Mouse (Mus musculus): Measurements from ENCODE around the gene Zg16. TPM values are rescaled to one million over a fixed set of nuclear protein-coding genes. Genes with fewer than 3 reads are reported as not detected.

The Zg16 gene
- polyA plus RNA-seq, 1 experiment: 0.31 TPM

DNA sequence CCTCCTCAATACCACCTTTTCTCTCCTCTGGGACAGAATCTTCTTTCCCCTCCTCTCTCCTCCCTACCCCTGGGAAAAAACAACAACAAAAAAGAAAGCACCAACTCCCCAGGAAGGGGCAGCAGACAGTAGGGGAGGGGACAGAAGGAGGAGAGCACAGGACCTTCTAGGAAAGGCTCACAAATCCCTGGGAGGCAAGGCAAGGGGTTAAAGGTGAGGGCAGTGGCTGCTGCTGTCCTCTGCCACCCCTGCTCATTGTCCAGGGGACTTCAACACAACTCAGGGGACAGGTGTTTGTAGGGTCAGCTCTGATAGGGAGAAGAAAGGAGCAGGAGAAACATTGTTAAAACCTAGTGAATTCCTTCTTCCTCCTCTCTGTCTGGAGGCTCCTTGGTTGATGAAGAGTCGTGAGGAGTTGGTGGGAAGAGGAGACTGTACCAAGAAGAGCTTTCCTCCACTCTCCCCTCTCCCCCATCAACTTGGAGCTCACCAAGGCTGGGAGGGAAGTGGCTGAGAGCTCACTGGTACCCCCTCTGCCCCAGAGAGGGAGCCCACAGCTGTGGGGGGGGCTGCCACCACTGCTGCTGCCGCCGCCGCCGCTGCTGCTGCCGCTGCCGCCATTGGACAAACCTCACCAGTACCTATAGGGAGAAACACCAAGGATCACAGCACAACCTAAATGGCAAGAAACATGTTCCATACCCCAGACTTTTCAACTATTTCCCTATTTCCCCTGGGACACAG lies 64.4 kb downstream of the Zg16 start:
- Histone ChIP-seq H3K4me1 (ENCODE audit: control insufficient read depth, insufficient read depth, low read length) (peaks cover 11% of the 10 kb centered on the region), H3K4me3 (ENCODE audit: insufficient read depth, low read length) (no peak overlapping the region), H3K27ac (ENCODE audit: insufficient read depth, low read length) (no peak overlapping the region)
- TF ChIP-seq POLR2A (IDR thresholded peaks at IDR 0.05; ENCODE audit: extremely low read depth, insufficient read depth, low read length) (no peak), CTCF (IDR thresholded peaks at IDR 0.05; ENCODE audit: extremely low read depth, insufficient read depth, low read length) (no peak)

DNA sequence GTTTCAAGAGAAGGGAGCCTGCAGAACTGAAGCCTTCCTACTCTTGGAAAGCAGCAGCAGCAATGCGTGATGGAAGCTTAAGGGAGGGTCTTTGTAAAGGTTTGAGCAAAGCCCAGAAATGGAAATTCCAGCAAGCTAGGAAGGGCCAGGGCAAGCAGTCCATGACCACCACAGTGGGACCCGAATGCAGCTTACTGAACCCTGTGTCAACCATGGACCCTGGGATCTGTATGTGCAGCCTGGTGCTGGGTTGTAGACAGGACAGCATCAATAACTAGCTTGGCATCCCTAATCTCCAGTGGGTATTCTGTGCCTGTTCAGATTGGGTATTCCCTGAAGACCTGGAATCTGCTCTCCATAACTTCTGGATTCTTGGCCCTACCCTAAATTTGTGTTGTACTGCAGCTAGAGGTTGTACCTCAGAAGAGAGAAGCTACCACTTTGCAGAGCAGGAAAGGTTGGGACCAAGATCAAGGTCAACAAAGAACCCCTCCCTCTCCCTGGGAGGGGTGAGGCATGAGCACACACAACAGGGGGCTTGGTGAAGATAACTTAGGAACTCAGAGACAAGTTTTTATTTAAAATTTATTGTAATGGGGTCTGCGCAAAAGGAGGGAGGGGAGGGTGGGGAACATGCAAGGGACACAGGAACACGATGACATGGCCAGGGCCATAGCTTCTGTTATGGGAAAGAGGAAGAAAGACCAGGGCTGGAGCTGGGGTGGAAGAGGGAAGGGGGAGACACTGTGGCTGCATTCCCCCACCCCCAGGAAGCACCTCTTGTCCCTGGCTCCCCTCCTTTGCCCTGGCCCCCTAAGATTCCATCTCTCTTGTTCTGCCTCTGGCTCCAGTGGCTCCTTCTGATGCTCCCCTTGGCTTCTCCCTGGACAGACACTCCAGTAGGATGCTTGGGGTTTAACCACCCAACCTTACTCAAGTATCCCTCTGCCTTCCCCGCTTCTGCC lies 65.3 kb downstream of the Zg16 start:
- no peak for TF ChIP-seq CTCF (IDR thresholded peaks at IDR 0.05; ENCODE audit: extremely low read depth, insufficient read depth, low read length)
- peak; percentile 35; the same call in 1 of the 2 replicates for TF ChIP-seq POLR2A (IDR thresholded peaks at IDR 0.05; ENCODE audit: extremely low read depth, insufficient read depth, low read length)
- Histone ChIP-seq H3K4me1 (ENCODE audit: control insufficient read depth, insufficient read depth, low read length) (peaks cover 11% of the 10 kb centered on the region), H3K27ac (ENCODE audit: insufficient read depth, low read length) (peak overlapping the region; percentile 37), H3K4me3 (ENCODE audit: insufficient read depth, low read length) (peak overlapping the region; percentile 85)

- H3K27ac ChIP-seq (ENCODE audit: insufficient read depth, low read length): peak within 1 kb of the TSS; percentile 76
- TF ChIP-seq POLR2A (IDR thresholded peaks at IDR 0.05; ENCODE audit: extremely low read depth, insufficient read depth, low read length): peak; percentile 75; the same call in 1 of the 2 replicates
- TF ChIP-seq CTCF (IDR thresholded peaks at IDR 0.05; ENCODE audit: extremely low read depth, insufficient read depth, low read length): no peak
- peak within 1 kb of the TSS; percentile 85 for H3K4me3 ChIP-seq (ENCODE audit: insufficient read depth, low read length)
- H3K4me1 ChIP-seq (ENCODE audit: control insufficient read depth, insufficient read depth, low read length): peaks cover 11% of the 10 kb centered on the region
These were observed 66.1 kb downstream of the Zg16 start, which contains the start of the genes Gm42742 and Prrt2 for GRCm38 (mm10) chr7:127020901-127021562. TSS of gene Gm42742 (minus strand) at chr7:127021097. TSS of gene Prrt2 (minus strand) at chr7:127021211.

- Histone ChIP-seq H3K4me1 (ENCODE audit: control insufficient read depth, insufficient read depth, low read length) (peaks cover 11% of the 10 kb centered on the region), H3K27ac (ENCODE audit: insufficient read depth, low read length) (peak overlapping the region; percentile 76), H3K4me3 (ENCODE audit: insufficient read depth, low read length) (peak overlapping the region; percentile 85)
- TF ChIP-seq CTCF (IDR thresholded peaks at IDR 0.05; ENCODE audit: extremely low read depth, insufficient read depth, low read length) (no peak), POLR2A (IDR thresholded peaks at IDR 0.05; ENCODE audit: extremely low read depth, insufficient read depth, low read length) (no peak)
These were observed 66.6 kb downstream of the Zg16 start for GRCm38 (mm10) chr7:127020491-127020890.

- peak overlapping the region; percentile 85 for H3K4me3 ChIP-seq (ENCODE audit: insufficient read depth, low read length)
- no peak for TF ChIP-seq CTCF (IDR thresholded peaks at IDR 0.05; ENCODE audit: extremely low read depth, insufficient read depth, low read length)
- TF ChIP-seq POLR2A (IDR thresholded peaks at IDR 0.05; ENCODE audit: extremely low read depth, insufficient read depth, low read length): peak; percentile 37; the same call in 1 of the 2 replicates
- peak overlapping the region; percentile 76 for H3K27ac ChIP-seq (ENCODE audit: insufficient read depth, low read length)
- peaks cover 11% of the 10 kb centered on the region for H3K4me1 ChIP-seq (ENCODE audit: control insufficient read depth, insufficient read depth, low read length)
These were observed 67.1 kb downstream of the Zg16 start for GRCm38 (mm10) chr7:127020031-127020430.

DNA sequence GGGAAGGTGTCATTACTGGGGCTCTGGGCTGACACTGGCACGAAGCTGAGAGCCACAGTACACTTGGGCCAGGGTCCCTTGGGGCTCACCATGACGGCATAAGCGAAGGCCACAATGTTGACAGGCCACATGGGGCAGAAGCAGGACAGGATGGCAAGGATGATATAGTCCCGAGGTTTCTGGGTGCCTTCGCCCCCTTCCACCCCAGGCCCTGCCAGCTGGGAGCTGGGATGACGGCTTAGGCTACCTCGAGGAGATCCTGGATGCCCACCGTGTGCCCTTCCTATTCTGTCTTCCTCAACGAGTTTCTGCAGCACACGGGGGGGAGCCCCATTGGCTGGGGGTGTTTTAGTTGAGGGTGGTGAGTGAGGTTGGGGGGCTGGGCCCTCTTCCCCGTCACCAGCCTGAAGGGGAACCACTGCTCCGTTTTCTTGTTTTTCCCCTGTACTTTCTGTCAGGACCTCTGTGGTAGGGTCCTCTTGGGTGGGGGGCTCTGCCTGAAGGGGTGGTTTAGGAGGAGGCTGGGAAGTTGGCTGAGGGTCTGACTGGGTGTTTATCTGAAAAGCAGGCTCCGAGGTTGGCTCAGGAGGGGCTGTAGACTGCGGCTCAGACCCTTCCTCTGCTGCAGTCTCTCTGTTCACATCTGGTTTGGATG lies 67.7 kb downstream of the Zg16 start:
- peaks cover 8% of the 10 kb centered on the region for H3K4me1 ChIP-seq (ENCODE audit: control insufficient read depth, insufficient read depth, low read length)
- peak overlapping the region; percentile 24 for H3K27ac ChIP-seq (ENCODE audit: insufficient read depth, low read length)
- H3K4me3 ChIP-seq (ENCODE audit: insufficient read depth, low read length): peak overlapping the region; percentile 85
- TF ChIP-seq CTCF (IDR thresholded peaks at IDR 0.05; ENCODE audit: extremely low read depth, insufficient read depth, low read length) (no peak), POLR2A (IDR thresholded peaks at IDR 0.05; ENCODE audit: extremely low read depth, insufficient read depth, low read length) (no peak)

DNA sequence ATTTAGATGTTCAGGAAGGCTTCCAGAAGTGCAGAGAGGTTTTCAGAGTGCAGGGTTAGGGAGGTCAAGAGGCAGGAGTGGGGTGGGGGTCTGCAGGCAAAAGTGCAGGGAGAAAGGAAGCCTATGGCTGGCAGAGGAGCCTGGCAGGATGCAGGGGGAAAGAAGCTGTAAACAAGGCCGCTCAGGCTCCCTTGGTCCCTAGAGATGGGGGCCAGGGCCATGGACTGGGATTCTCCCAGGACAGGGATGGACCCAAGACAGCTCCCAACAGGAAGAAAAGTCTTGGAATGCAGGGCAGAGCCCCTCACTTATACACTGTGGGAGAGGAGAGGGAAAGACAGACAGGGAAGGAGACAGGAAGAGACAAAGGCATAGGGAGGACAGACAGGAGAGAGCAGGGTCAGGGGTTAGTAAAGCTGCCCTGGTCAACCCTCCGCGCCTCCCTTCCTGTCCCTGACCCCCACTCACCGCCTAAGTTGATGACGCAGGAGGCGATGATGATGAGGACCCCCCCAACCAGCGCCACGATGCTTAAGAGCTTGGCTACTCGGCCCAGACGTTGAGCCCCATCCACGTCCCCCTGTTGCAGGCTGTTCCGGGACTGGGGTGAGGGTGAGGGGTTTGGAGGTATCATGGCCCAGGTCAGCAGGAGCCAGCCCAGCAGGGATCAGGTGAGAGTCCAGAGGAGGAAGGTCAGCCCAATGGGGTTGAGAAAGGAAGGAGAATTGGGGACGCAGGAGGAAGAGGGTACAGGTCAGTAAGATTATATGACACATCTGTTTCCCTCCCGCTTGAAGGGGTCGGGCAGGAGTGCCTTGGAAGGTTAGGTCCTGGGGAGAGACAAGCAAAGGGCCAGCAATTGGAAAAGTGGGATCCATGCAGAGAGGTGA lies 68.5 kb downstream of the Zg16 start:
- H3K4me3 ChIP-seq (ENCODE audit: insufficient read depth, low read length): peak overlapping the region; percentile 85
- TF ChIP-seq POLR2A (IDR thresholded peaks at IDR 0.05; ENCODE audit: extremely low read depth, insufficient read depth, low read length) (no peak), CTCF (IDR thresholded peaks at IDR 0.05; ENCODE audit: extremely low read depth, insufficient read depth, low read length) (no peak)
- H3K4me1 ChIP-seq (ENCODE audit: control insufficient read depth, insufficient read depth, low read length): peaks cover 3% of the 10 kb centered on the region
- peak overlapping the region; percentile 24; the same call in 1 of the 2 replicates for H3K27ac ChIP-seq (ENCODE audit: insufficient read depth, low read length)

DNA sequence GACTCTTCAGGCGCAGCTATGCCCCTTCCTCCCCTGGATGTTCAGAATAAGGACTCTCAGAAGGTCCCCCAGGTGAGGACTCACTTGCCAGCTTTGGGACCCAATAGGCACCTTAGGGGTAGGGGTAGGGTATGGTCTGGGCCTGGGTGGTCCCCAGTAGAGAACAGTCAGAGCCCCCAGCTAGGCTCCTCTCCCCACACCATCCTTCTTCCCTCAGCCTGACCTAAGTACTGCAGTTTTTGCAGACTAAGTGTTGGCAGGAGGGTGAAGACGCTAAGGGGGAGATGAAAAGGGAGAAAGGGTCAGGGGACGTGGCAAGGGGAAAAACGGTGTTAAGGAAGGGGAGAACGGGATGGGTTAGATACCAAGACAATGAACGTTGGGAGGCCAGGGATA lies 69.2 kb downstream of the Zg16 start:
- peak overlapping the region; percentile 85; the same call in 1 of the 2 replicates for H3K4me3 ChIP-seq (ENCODE audit: insufficient read depth, low read length)
- H3K4me1 ChIP-seq (ENCODE audit: control insufficient read depth, insufficient read depth, low read length): peaks cover 3% of the 10 kb centered on the region; the same call in 1 of the 2 replicates
- no peak overlapping the region for H3K27ac ChIP-seq (ENCODE audit: insufficient read depth, low read length)
- no peak for TF ChIP-seq CTCF (IDR thresholded peaks at IDR 0.05; ENCODE audit: extremely low read depth, insufficient read depth, low read length)
- TF ChIP-seq POLR2A (IDR thresholded peaks at IDR 0.05; ENCODE audit: extremely low read depth, insufficient read depth, low read length): no peak
